Mouse (Mus musculus): Measurements from ENCODE around the gene Cbr4. TPM values are rescaled to one million over a fixed set of nuclear protein-coding genes. Genes with fewer than 3 reads are reported as not detected.
A peak's percentile ranks its signal among the peaks of the same experiment; 100 is the strongest.

Gene Cbr4
- polyA plus RNA-seq, 1 experiment from 2014 or later, result 42.3 TPM

DNA sequence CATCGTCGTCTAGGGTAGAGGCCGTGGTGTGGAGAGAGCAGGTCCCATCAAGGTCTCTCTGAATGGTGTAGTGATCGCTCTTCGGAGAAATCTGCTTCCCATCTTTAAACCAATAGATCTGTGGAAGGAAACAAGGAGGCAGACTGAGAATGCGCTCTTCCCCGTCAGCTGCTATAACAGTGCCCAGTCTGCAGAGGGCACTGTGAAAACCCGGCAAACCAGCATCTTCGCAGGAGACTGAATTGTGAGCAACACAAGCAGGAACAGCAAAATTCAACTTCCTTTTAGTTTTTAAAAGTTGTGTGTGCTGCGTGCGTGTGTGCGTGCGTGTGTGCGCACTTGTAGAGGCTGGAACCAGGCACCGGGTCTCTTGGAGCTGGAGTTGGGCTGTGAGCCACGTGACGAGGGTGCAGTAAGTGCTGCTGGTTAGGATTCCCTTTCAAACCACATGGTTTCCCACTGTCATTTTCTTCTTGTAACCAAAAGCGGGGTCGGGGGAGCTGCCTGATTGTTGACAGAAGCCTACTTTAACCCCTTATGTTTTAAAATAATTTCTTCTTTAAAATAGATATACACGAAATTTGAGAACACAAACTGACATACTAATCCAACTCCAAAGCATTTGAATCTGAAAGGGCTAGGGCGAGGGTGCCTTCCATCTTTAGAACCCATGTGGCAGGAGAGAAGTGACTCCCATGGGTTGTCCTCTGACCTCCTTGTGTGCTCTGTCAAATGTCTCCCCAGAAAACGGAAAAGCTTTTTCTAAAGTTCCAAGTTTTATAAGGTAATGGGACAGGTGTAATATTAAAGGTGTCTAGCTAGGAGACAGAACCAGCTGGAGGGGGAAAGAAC, 44.6 kb downstream of the Cbr4 start:
- WGBS, result 66% methylated on average over 22 of the region's 22 CpGs
- Histone ChIP-seq H3K9ac (ENCODE audit: low read length) (no peak overlapping the region), H3K27ac (ENCODE audit: low read length) (no peak overlapping the region), H3K27me3 (ENCODE audit: control insufficient read depth, insufficient read depth, low read length) (no peaks in the 10 kb centered on the region), H3K9me3 (replicated peaks; ENCODE audit: control insufficient read depth, low read length) (no peaks in the 10 kb centered on the region), H3K4me1 (ENCODE audit: control insufficient read depth, insufficient read depth, low read length) (peaks cover 6% of the 10 kb centered on the region), H3K36me3 (ENCODE audit: control insufficient read depth, insufficient read depth) (peaks cover 53% of the 10 kb centered on the region), H3K4me2 (ENCODE audit: low read depth, low read length) (no peak overlapping the region), H3K4me3 (ENCODE audit: low read length) (no peak overlapping the region)
- no peak for ATAC-seq (replicated peaks; ENCODE audit: extremely low read depth, insufficient read depth, low FRiP score)

DNA sequence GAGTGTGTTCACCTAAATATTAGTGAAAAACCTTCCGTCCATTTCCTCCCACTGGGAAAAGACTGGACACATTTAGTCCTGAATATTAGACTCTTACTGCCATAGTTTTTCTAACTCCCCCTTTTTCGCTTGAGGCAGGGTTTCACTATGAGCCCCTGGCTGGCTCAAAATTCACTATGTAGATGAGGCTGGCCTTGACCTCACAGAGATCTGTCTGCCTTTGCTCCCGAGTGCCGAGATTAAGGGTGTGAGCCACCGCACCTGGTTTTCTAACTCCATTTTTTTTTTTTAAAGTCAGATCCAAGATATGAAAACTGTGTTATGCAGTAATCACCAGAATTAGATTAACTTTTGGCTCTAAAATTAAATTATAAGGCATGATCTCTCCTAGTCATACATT, 45.3 kb downstream of the Cbr4 start:
- H3K4me3 ChIP-seq (ENCODE audit: low read length), result no peak overlapping the region
- H3K36me3 ChIP-seq (ENCODE audit: control insufficient read depth, insufficient read depth), result peaks cover 49% of the 10 kb centered on the region
- H3K9ac ChIP-seq (ENCODE audit: low read length), result no peak overlapping the region
- H3K4me1 ChIP-seq (ENCODE audit: control insufficient read depth, insufficient read depth, low read length), result peaks cover 12% of the 10 kb centered on the region
- H3K4me2 ChIP-seq (ENCODE audit: low read depth, low read length), result no peak overlapping the region
- WGBS, result 79% methylated on average over 5 of the region's 5 CpGs
- ATAC-seq (replicated peaks; ENCODE audit: extremely low read depth, insufficient read depth, low FRiP score), result no peak
- H3K27me3 ChIP-seq (ENCODE audit: control insufficient read depth, insufficient read depth, low read length), result no peaks in the 10 kb centered on the region
- H3K9me3 ChIP-seq (replicated peaks; ENCODE audit: control insufficient read depth, low read length), result no peaks in the 10 kb centered on the region
- H3K27ac ChIP-seq (ENCODE audit: low read length), result no peak overlapping the region

DNA sequence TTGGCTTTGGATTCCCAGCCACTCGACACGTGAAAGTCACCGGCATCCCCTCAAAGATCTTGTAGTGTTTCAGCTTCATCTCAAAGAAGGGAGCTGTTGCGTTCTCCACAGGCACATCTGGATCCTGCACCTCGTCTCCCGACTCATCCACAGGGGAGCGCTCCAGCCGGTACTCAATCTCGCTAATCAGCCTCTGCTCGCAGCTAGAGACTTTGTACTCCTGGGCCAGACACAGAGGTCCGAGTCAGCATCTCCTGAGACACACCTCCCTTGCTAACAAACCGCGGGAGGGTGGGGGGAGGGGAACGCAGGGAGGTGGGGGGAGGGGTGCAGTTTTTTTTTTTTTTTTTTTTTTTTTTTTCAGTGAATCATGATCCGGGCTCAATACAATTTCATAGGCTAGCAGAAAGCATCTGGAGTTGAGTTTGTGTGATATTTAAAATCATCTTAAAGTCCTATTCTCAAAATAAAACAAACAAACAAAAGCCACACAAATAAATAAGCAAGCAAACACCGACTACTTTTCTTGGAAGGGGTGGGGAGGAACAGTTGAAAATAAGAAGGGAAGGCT, 45.9 kb downstream of the Cbr4 start:
- H3K4me3 ChIP-seq (ENCODE audit: low read length), result no peak overlapping the region
- no peak overlapping the region for H3K9ac ChIP-seq (ENCODE audit: low read length)
- H3K9me3 ChIP-seq (replicated peaks; ENCODE audit: control insufficient read depth, low read length), result no peaks in the 10 kb centered on the region
- no peak for ATAC-seq (replicated peaks; ENCODE audit: extremely low read depth, insufficient read depth, low FRiP score)
- WGBS, result 53% methylated on average over 16 of the region's 16 CpGs
- H3K4me2 ChIP-seq (ENCODE audit: low read depth, low read length), result no peak overlapping the region
- H3K36me3 ChIP-seq (ENCODE audit: control insufficient read depth, insufficient read depth), result peaks cover 55% of the 10 kb centered on the region
- H3K27ac ChIP-seq (ENCODE audit: low read length), result no peak overlapping the region
- peaks cover 18% of the 10 kb centered on the region for H3K4me1 ChIP-seq (ENCODE audit: control insufficient read depth, insufficient read depth, low read length)
- H3K27me3 ChIP-seq (ENCODE audit: control insufficient read depth, insufficient read depth, low read length), result no peaks in the 10 kb centered on the region

DNA sequence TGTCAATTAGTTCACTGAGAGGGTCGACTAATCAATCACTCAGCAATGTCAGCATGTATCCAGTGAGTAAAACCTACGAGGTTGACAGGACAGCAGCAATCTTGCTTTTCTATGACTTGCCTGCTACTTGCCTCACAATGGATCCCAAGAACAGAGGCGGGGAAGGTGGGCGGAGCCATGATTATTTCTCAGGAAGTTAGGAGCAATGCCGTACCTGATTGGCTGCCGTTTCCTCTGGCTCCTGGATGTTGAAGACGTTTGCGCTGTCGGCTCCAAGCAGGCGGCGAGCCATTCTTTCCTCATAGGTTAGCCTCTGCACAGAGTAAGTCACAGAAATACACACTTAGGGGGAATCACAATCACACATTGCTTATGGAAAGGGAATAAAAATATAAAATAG, 47.9 kb downstream of the Cbr4 start:
- no peak for ATAC-seq (replicated peaks; ENCODE audit: extremely low read depth, insufficient read depth, low FRiP score)
- Histone ChIP-seq H3K27me3 (ENCODE audit: control insufficient read depth, insufficient read depth, low read length) (no peaks in the 10 kb centered on the region), H3K9ac (ENCODE audit: low read length) (no peak overlapping the region), H3K36me3 (ENCODE audit: control insufficient read depth, insufficient read depth) (peaks cover 51% of the 10 kb centered on the region), H3K9me3 (replicated peaks; ENCODE audit: control insufficient read depth, low read length) (no peaks in the 10 kb centered on the region), H3K4me3 (ENCODE audit: low read length) (no peak overlapping the region), H3K27ac (ENCODE audit: low read length) (peak overlapping the region; percentile 62), H3K4me1 (ENCODE audit: control insufficient read depth, insufficient read depth, low read length) (peaks cover 18% of the 10 kb centered on the region), H3K4me2 (ENCODE audit: low read depth, low read length) (no peak overlapping the region)
- WGBS, result 77% methylated on average over 11 of the region's 11 CpGs

DNA sequence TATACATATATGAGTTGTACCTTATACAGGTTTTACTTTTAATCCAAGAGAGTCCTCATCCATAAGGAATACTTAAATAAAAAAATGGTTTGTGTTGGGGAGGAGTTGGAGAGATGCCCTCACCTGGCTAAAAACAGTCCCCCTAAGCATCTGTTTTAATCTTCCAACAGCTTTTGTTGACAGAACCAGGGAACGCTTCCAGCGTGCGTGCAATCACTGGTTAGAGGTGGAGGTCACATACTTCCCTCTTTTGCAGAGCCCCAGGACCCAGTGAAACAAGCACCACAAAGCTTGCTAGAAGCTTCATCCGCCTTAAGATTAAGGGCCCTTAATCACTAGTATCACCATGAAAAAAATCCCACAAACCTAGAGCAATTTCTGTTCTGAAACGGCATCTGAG, 49.9 kb downstream of the Cbr4 start:
- H3K9me3 ChIP-seq (replicated peaks; ENCODE audit: control insufficient read depth, low read length), result no peaks in the 10 kb centered on the region
- 0 out of 2 replicates have a peak overlapping the region, but pooled peaks have one; percentile 27 for H3K27ac ChIP-seq (ENCODE audit: low read length)
- H3K36me3 ChIP-seq (ENCODE audit: control insufficient read depth, insufficient read depth), result peaks cover 35% of the 10 kb centered on the region
- WGBS, result 52% methylated on average over 5 of the region's 5 CpGs
- H3K4me2 ChIP-seq (ENCODE audit: low read depth, low read length), result no peak overlapping the region
- 0 out of 2 replicates have a peak, but pooled peaks have one; percentile 30 for ATAC-seq (replicated peaks; ENCODE audit: extremely low read depth, insufficient read depth, low FRiP score)
- peaks cover 18% of the 10 kb centered on the region for H3K4me1 ChIP-seq (ENCODE audit: control insufficient read depth, insufficient read depth, low read length)
- no peak overlapping the region for H3K9ac ChIP-seq (ENCODE audit: low read length)
- H3K27me3 ChIP-seq (ENCODE audit: control insufficient read depth, insufficient read depth, low read length), result no peaks in the 10 kb centered on the region
- no peak overlapping the region for H3K4me3 ChIP-seq (ENCODE audit: low read length)

DNA sequence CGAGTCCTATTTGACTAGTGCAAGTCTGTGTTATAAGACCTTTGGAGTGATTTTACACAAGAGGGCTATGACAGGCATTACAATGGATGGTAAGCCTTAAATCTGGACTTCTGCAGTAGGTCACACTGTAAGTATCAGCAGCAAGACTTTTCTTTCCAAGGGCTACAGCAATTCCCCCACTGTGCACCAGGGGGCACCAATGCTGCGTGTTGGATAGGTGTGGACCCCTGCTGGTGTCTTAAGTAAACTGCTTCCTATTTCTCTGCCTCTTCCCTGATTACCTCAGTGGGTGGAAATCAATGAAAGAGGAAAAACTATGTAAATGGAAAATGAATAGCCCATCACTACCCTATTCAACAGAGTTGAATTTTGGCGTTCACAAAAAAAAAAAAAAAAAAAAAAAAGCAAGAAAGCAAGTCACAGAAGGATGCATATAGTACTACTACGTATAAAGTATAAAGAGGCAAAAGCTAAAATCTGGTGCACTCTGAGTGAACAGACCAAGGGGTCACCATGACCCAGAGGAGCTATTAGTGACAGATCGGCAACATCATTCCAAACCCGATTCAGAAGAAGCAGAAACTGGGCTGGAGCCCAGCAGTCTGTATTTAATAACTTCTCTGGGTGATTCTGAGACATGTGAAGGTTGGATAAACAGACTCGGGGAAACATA, 52.4 kb downstream of the Cbr4 start:
- Histone ChIP-seq H3K9ac (ENCODE audit: low read length) (no peak overlapping the region), H3K36me3 (ENCODE audit: control insufficient read depth, insufficient read depth) (peaks cover 30% of the 10 kb centered on the region), H3K9me3 (replicated peaks; ENCODE audit: control insufficient read depth, low read length) (no peaks in the 10 kb centered on the region), H3K27me3 (ENCODE audit: control insufficient read depth, insufficient read depth, low read length) (no peaks in the 10 kb centered on the region), H3K27ac (ENCODE audit: low read length) (peak overlapping the region; percentile 16; the same call in 1 of the 2 replicates), H3K4me1 (ENCODE audit: control insufficient read depth, insufficient read depth, low read length) (peaks cover 14% of the 10 kb centered on the region), H3K4me2 (ENCODE audit: low read depth, low read length) (no peak overlapping the region), H3K4me3 (ENCODE audit: low read length) (no peak overlapping the region)
- ATAC-seq (replicated peaks; ENCODE audit: extremely low read depth, insufficient read depth, low FRiP score), result no peak
- WGBS, result 47% methylated on average over 7 of the region's 7 CpGs

DNA sequence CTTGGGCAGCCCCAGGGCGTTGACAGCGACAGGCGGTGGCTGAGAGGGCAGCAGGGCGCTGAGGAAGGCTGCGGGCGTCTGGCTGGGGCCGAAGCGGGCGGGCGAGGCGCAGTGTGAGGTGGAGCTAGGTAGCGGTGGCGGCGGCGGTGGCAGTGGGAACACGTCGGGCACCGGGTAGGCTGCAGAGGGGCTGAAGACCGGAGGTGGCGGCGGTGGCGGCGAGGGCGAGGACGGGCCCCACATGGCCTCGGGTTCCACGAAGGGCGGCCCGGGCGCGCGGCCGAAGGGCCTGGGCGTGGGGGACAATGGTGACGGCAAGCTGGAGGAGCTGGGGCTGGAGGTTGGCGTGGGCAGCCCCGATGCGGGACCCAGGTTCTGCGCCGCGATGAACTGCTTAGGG, 62.1 kb downstream of the Cbr4 start:
- Histone ChIP-seq H3K36me3 (ENCODE audit: control insufficient read depth, insufficient read depth) (peaks cover 25% of the 10 kb centered on the region), H3K4me2 (ENCODE audit: low read depth, low read length) (no peak overlapping the region), H3K4me3 (ENCODE audit: low read length) (no peak overlapping the region), H3K9me3 (replicated peaks; ENCODE audit: control insufficient read depth, low read length) (peaks cover 12% of the 10 kb centered on the region), H3K9ac (ENCODE audit: low read length) (no peak overlapping the region), H3K4me1 (ENCODE audit: control insufficient read depth, insufficient read depth, low read length) (peaks cover 8% of the 10 kb centered on the region), H3K27me3 (ENCODE audit: control insufficient read depth, insufficient read depth, low read length) (no peaks in the 10 kb centered on the region), H3K27ac (ENCODE audit: low read length) (no peak overlapping the region)
- 0 out of 2 replicates have a peak, but pooled peaks have one; percentile 11 for ATAC-seq (replicated peaks; ENCODE audit: extremely low read depth, insufficient read depth, low FRiP score)
- 68% methylated on average over 40 of the region's 41 CpGs for WGBS

DNA sequence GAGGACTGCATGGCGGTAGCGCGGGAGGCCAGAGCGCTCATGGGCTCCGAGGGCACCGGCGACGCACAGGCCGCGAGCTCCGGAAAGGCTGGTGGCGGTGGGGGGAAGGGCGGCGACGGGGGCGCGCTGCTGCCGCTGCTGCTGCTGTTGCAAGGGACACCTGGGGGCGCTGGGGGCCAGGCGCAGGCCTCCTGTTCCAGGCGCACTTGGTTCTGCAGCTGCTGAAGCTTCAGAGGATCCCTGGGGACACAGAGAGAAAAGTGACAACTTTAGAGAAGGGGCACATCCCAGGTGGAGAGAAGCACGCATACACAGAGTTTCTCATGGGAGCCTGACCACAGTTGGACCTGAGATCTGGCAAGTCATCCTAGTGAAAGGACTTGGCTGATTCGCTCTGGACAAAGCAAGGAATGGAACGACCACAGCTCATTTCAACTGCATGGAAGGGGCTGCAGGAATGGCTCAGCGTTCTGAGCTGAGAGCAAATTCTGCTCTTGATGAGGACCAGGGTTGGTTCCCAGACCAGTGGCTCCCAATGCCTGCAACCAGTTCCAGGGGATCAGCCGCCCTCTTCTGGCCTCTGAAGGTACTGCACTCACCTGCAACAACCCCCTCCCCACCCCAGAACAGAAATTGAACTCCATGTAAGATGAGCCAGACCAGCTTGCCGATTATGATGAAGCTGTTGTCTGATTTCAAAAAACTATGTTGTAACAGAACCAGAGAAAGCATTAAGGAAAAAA, 62.6 kb downstream of the Cbr4 start:
- H3K4me3 ChIP-seq (ENCODE audit: low read length), result no peak overlapping the region
- WGBS, result 54% methylated on average over 26 of the region's 27 CpGs
- no peaks in the 10 kb centered on the region for H3K27me3 ChIP-seq (ENCODE audit: control insufficient read depth, insufficient read depth, low read length)
- peaks cover 12% of the 10 kb centered on the region for H3K9me3 ChIP-seq (replicated peaks; ENCODE audit: control insufficient read depth, low read length)
- H3K4me1 ChIP-seq (ENCODE audit: control insufficient read depth, insufficient read depth, low read length), result peaks cover 13% of the 10 kb centered on the region
- H3K9ac ChIP-seq (ENCODE audit: low read length), result no peak overlapping the region
- peaks cover 25% of the 10 kb centered on the region for H3K36me3 ChIP-seq (ENCODE audit: control insufficient read depth, insufficient read depth)
- no peak overlapping the region for H3K4me2 ChIP-seq (ENCODE audit: low read depth, low read length)
- ATAC-seq (replicated peaks; ENCODE audit: extremely low read depth, insufficient read depth, low FRiP score), result no peak
- no peak overlapping the region for H3K27ac ChIP-seq (ENCODE audit: low read length)

Data from heart, embryonic 16.5 days (tissue).